23 mouse cellular contexts compared by ENCODE assay signal in genomic region chr2:109704053-109704452, GRCm38 (mm10). TPM values are rescaled to one million over a fixed set of nuclear protein-coding genes. Genes with fewer than 3 reads are reported as not detected.
"Had no signal": no experiment of that assay in that cellular context is flagged by ENCODE, and none has a peak within 500 bp of the region (broad histone marks: within the 10 kb centered on the region; RNA-seq: fewer than 3 reads in every experiment).

No protein-coding gene starts in this region.

- H3K9me3 ChIP-seq: midbrain, embryonic 13.5 days; midbrain, embryonic 15.5 days; neural tube, embryonic 13.5 days; neural tube, embryonic 15.5 days; stomach, embryonic 15.5 days had no signal

- DNase-seq: lung, adult 18-20 months; lung, embryonic 14.5 days; lung, postnatal 10 days; lung, postnatal 4 days; retina, postnatal 1 day; right cerebral cortex, adult 18-20 months; right cerebral cortex, postnatal 25 days; right cerebral cortex, postnatal 4 days; spleen, adult 18-20 months; thymus, adult 2 months; thymus, postnatal 25 days; thymus, postnatal 4 days had no signal

- H3K27ac ChIP-seq: midbrain, embryonic 13.5 days; midbrain, embryonic 15.5 days; neural tube, embryonic 13.5 days; neural tube, embryonic 15.5 days; stomach, embryonic 15.5 days; stomach, postnatal 0 days had no signal

- H3K4me2 ChIP-seq: lung, embryonic 14.5 days; midbrain, embryonic 11.5 days; midbrain, embryonic 13.5 days; midbrain, embryonic 15.5 days; neural tube, embryonic 13.5 days; neural tube, embryonic 15.5 days; stomach, embryonic 15.5 days had no signal

- H3K36me3 ChIP-seq: midbrain, embryonic 13.5 days; midbrain, embryonic 15.5 days; neural tube, embryonic 13.5 days; neural tube, embryonic 15.5 days; stomach, embryonic 15.5 days had no signal

- ATAC-seq: midbrain, embryonic 13.5 days; midbrain, embryonic 15.5 days had no signal

- H3K4me1 ChIP-seq: midbrain, embryonic 13.5 days; midbrain, embryonic 15.5 days; neural tube, embryonic 13.5 days; neural tube, embryonic 15.5 days; stomach, embryonic 15.5 days had no signal

- H3K4me3 ChIP-seq: midbrain, embryonic 13.5 days; midbrain, embryonic 15.5 days; neural tube, embryonic 13.5 days; neural tube, embryonic 15.5 days; stomach, embryonic 15.5 days had no signal

- H3K9ac ChIP-seq: lung, embryonic 14.5 days; midbrain, embryonic 13.5 days; midbrain, embryonic 15.5 days; neural tube, embryonic 13.5 days; neural tube, embryonic 15.5 days; stomach, embryonic 15.5 days had no signal

- H3K27me3 ChIP-seq: midbrain, embryonic 13.5 days; midbrain, embryonic 15.5 days; neural tube, embryonic 13.5 days; neural tube, embryonic 15.5 days; stomach, embryonic 15.5 days had no signal

RNA-seq across cellular contexts. Expression of gene Bdnf, which starts 29.6 kb away (rescaled TPM):
- total RNA-seq: megakaryocyte, adult 5-6 weeks; megakaryocyte-erythroid progenitor cell, adult 5-6 weeks; monocyte, adult 5-6 weeks had no signal
- polyA plus RNA-seq: small intestine, adult 2 months had no signal
